Mouse (Mus musculus) limb, embryonic 12.5 days (tissue): ENCODE measurements around the gene Thap2. TPM values are rescaled to one million over a fixed set of nuclear protein-coding genes. Genes with fewer than 3 reads are reported as not detected.

ENCODE experiments used
- ATAC-seq: fragments of 200-750 bp; cut with Nextera tagmentation; 2 replicates; pipeline ENCODE4 v1.8.0; 2017; ENCODE audit warnings: low read depth, moderate TSS enrichment; ENCODE audit not compliant: insufficient number of reproducible peaks, insufficient read depth, low FRiP score, low TSS enrichment
- H3K27ac ChIP-seq: fragments of 300-500 bp; sonication (generic); 2 replicates; pipeline ENCODE4 v1.5.1; 2016; ENCODE audit warnings: mild to moderate bottlenecking, moderate library complexity
- H3K27me3 ChIP-seq: fragments of 300-500 bp; sonication (generic); 2 replicates; pipeline ENCODE4 v1.6.1; 2016; ENCODE audit warnings: mild to moderate bottlenecking, moderate library complexity
- H3K36me3 ChIP-seq: fragments of 300-500 bp; sonication (generic); 2 replicates; pipeline ENCODE4 v1.6.1; 2016; ENCODE audit warnings: mild to moderate bottlenecking, moderate library complexity
- H3K4me1 ChIP-seq: fragments of 300-500 bp; sonication (generic); replicated peaks from 2 replicates; pipeline ENCODE4 v1.6.1; 2016
- H3K4me2 ChIP-seq: fragments of 300-500 bp; sonication (generic); 2 replicates; pipeline ENCODE4 v1.6.1; 2016; ENCODE audit warnings: mild to moderate bottlenecking, moderate library complexity
- H3K4me3 ChIP-seq: fragments of 300-500 bp; sonication (generic); replicated peaks from 2 replicates; pipeline ENCODE4 v1.5.1; 2016; ENCODE audit warnings: mild to moderate bottlenecking
- H3K9ac ChIP-seq: fragments of 300-500 bp; sonication (generic); replicated peaks from 2 replicates; pipeline ENCODE4 v1.6.1; 2016; ENCODE audit warnings: mild to moderate bottlenecking, moderate library complexity
- H3K9me3 ChIP-seq: fragments of 300-500 bp; sonication (generic); 2 replicates; pipeline ENCODE4 v1.6.1; 2016; ENCODE audit warnings: mild to moderate bottlenecking, moderate library complexity
- WGBS: fragments of 180-500 bp; shearing (Covaris S2); methylation state at CpG from one replicate; pipeline ENCODE4 v1.1.7; 2016; 5-methylcytosine and 5-hydroxymethylcytosine counted together
- polyA plus RNA-seq: library from polyadenylated mRNA; unstranded; fragments of >200 nt; fragmentation: Nextera tagmentation; extraction: Ambion mirVana; gene quantifications from 2 replicates; pipeline ENCODE4 v1.2.1, GENCODE M21; 2016

The Thap2 gene
- 24.5 and 30.1 TPM in 2 replicates for polyA plus RNA-seq

DNA sequence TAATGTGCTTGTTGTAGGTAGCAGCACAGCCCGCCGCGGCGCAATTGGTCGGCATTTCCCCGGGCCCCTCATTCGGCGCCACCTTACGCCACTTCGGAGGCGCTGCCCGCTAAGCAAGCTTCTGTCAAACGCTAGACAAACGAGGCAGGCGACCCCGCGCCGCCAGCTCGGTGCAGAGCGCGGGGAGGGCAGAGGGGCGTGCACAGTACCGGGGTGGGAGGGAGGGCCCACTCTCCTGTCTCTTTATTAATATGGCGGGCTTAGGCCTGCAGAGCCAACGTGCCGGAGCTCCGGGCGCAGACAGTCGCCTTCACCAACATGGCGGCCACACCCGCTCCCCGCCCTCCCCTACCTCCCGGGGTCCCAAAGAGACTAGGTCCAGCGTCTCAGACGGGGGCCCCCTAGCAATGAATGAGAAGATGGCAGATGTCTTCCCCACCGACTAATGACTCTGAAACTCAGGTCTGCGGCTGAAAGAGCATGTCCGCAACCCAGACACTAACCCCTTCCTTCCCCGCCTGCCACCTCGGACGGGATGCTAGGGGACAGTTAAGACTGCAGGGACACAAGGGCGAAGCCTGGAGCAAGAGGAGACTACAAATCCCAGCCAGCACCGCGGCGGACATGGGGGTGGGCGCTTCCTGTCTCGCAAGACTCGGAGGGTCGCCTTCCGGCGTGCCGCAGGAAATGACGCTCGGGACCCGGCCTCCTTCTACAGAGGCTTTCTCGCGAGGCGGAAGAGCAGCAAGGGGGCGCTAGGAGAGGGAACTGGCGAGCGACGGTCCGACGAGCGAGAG, at the start of gene Thap2, which contains the start of gene Zfc3h1:
TSS of gene Thap2 (minus strand) at position 223 of the 797 bp plus-strand sequence.
TSS of gene Zfc3h1 (plus strand) at position 739 of the 797 bp plus-strand sequence.
- Histone ChIP-seq H3K27ac (peak within 1 kb of the TSS; percentile 98), H3K36me3 (peaks cover 24% of the 10 kb centered on the region), H3K4me3 (peak within 1 kb of the TSS; percentile 93), H3K4me1 (peaks cover 32% of the 10 kb centered on the region), H3K9me3 (no peaks in the 10 kb centered on the region), H3K9ac (peak within 1 kb of the TSS; percentile 87), H3K27me3 (no peaks in the 10 kb centered on the region), H3K4me2 (peak within 1 kb of the TSS; percentile 76)
- peak; percentile 99 for ATAC-seq
- under 1% methylated on average over 64 of the region's 65 CpGs for WGBS

DNA sequence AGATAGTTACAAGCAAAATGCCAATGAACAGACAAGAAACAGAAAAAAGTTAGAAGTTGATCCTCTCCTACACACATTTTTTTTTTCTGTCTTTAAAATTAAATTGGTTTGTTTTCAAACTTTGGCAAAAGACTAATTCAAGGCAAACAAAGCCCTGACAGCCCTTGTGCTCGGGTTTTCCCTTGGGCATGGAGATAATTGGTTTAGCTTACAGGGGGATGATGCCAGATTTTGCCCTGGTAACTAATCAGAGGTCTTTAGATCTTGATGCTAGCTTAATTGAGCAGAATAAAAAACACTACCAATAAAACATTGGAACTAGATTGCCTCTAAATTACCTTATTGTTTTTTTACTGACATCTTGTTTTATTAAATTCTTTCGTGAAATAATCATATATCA, 41.1 kb upstream of the Thap2 start:
- Histone ChIP-seq H3K27ac (no peak overlapping the region), H3K9me3 (no peaks in the 10 kb centered on the region), H3K4me2 (no peak overlapping the region), H3K4me1 (no peaks in the 10 kb centered on the region), H3K36me3 (peaks cover 80% of the 10 kb centered on the region), H3K9ac (no peak overlapping the region), H3K27me3 (no peaks in the 10 kb centered on the region), H3K4me3 (no peak overlapping the region)
- ATAC-seq: no peak
- WGBS: 77% methylated on average over 2 of the region's 2 CpGs

- Histone ChIP-seq H3K9ac (no peak overlapping the region), H3K4me1 (no peaks in the 10 kb centered on the region), H3K9me3 (no peaks in the 10 kb centered on the region), H3K27ac (no peak overlapping the region), H3K4me3 (no peak overlapping the region), H3K27me3 (no peaks in the 10 kb centered on the region), H3K36me3 (peaks cover 77% of the 10 kb centered on the region), H3K4me2 (no peak overlapping the region)
- ATAC-seq: no peak
- 86% methylated on average over 4 of the region's 4 CpGs for WGBS
Observed at GRCm38 (mm10) chr10:115421976-115422375, 37.7 kb upstream of the Thap2 start.

- Histone ChIP-seq H3K9me3 (no peaks in the 10 kb centered on the region), H3K4me2 (no peak overlapping the region), H3K9ac (no peak overlapping the region), H3K27ac (no peak overlapping the region), H3K4me3 (no peak overlapping the region), H3K36me3 (peaks cover 86% of the 10 kb centered on the region), H3K27me3 (no peaks in the 10 kb centered on the region), H3K4me1 (no peaks in the 10 kb centered on the region)
- no peak for ATAC-seq
- 94% methylated on average over 3 of the region's 3 CpGs for WGBS
Observed at GRCm38 (mm10) chr10:115414056-115414455, 29.8 kb upstream of the Thap2 start.

DNA sequence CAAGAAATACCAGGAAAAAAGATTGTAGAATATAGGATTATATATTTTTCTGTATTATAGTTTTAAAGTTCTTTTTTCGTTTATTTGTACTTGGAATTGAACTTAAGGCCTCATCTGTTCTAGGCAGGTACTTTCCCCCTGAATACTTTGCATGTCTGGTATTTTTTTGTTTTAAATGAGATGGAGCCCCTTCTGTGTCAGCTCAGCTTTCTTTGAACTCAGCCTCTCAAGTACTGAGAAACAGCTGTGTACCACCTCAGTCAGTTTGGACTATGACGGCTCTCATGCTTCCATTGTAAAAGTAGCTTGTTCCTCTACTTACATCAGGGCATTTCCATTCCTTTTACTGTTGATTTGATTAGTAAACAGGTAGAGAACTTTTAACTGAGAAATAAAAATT, 29.3 kb upstream of the Thap2 start:
- H3K27me3 ChIP-seq: no peaks in the 10 kb centered on the region
- H3K4me2 ChIP-seq: no peak overlapping the region
- no peak overlapping the region for H3K27ac ChIP-seq
- no peak overlapping the region for H3K4me3 ChIP-seq
- H3K36me3 ChIP-seq: peaks cover 85% of the 10 kb centered on the region
- no peak overlapping the region for H3K9ac ChIP-seq
- H3K9me3 ChIP-seq: no peaks in the 10 kb centered on the region
- no peak for ATAC-seq
- WGBS: 83% methylated on average over 2 of the region's 2 CpGs
- no peaks in the 10 kb centered on the region for H3K4me1 ChIP-seq

DNA sequence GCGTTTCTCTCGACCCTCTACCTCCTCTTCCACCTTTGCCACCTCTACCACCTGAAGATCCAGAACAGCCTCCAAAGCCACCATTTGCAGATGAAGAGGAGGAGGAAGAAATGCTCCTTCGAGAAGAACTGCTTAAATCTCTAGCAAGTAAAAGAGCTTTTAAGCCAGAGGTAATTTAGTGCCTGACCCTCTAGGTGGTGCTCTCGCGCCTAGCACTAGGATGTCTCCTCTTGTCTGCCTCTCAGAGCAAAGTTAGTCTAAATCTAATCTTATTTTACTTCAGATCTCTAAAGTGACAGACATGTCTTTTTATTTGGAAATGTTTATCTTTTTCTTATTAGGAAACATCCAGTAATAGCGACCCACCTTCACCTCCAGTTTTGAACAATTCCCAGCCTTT, 22.1 kb upstream of the Thap2 start:
- H3K27me3 ChIP-seq: no peaks in the 10 kb centered on the region
- H3K36me3 ChIP-seq: peaks cover 79% of the 10 kb centered on the region
- no peak overlapping the region for H3K4me3 ChIP-seq
- WGBS: 65% methylated on average over 6 of the region's 6 CpGs
- ATAC-seq: no peak
- no peaks in the 10 kb centered on the region for H3K4me1 ChIP-seq
- no peaks in the 10 kb centered on the region for H3K9me3 ChIP-seq
- no peak overlapping the region for H3K9ac ChIP-seq
- H3K4me2 ChIP-seq: no peak overlapping the region
- no peak overlapping the region for H3K27ac ChIP-seq

- H3K4me1 ChIP-seq: peaks cover 16% of the 10 kb centered on the region
- H3K36me3 ChIP-seq: peaks cover 60% of the 10 kb centered on the region
- no peak overlapping the region for H3K4me3 ChIP-seq
- no peaks in the 10 kb centered on the region for H3K9me3 ChIP-seq
- H3K27me3 ChIP-seq: no peaks in the 10 kb centered on the region
- H3K4me2 ChIP-seq: no peak overlapping the region
- no peak for ATAC-seq
- no peak overlapping the region for H3K9ac ChIP-seq
- 86% methylated on average over 1 of the region's 1 CpGs for WGBS
- no peak overlapping the region for H3K27ac ChIP-seq
Observed at GRCm38 (mm10) chr10:115391896-115392295, 7.7 kb upstream of the Thap2 start.

DNA sequence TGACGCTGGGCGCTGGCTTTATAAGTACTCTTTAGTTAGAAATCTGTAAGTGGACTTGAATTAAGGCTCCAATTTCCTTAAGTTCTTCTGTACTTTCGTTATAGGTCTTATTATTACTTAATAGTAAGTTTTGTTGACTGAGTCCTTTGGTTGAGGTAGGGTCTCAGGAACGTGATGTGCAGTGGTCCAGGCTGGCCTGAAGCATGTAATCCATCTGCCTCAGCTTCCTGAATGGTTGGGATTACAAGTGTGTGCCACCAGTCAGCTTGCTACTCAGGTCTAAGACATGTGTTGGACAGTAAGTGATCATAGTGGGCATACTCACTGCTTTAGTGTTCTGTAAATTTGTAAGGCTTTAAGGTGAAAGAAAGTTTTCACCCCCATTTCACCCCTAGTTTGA, 6.8 kb upstream of the Thap2 start:
- no peak overlapping the region for H3K9ac ChIP-seq
- H3K27ac ChIP-seq: no peak overlapping the region
- H3K9me3 ChIP-seq: no peaks in the 10 kb centered on the region
- no peak overlapping the region for H3K4me2 ChIP-seq
- ATAC-seq: no peak
- no peak overlapping the region for H3K4me3 ChIP-seq
- 92% methylated on average over 4 of the region's 4 CpGs for WGBS
- H3K4me1 ChIP-seq: peaks cover 22% of the 10 kb centered on the region
- no peaks in the 10 kb centered on the region for H3K27me3 ChIP-seq
- H3K36me3 ChIP-seq: peaks cover 56% of the 10 kb centered on the region

DNA sequence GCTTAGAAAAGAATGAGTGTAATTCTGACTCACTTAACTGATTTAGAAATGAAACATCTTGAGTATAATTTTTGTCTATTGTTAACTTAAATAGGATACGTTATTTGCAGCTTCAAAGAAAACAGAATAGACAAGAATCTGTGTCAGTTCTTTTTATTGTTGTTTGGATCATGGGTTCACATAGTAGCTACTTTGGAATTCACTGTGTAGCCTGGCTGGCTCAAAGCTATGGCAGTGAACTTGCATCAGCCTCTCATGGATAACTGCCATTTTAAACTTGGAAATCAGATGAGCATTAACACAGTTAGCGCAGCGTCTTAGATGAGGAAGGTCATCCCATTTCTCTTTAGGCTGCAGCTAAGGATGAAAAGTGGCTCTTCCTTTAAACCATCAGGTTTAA, 3.6 kb upstream of the Thap2 start:
- Histone ChIP-seq H3K27me3 (no peaks in the 10 kb centered on the region), H3K9ac (no peak overlapping the region), H3K27ac (no peak overlapping the region), H3K36me3 (peaks cover 29% of the 10 kb centered on the region), H3K4me1 (peaks cover 25% of the 10 kb centered on the region), H3K9me3 (no peaks in the 10 kb centered on the region), H3K4me2 (peak overlapping the region; percentile 20; the same call in 1 of the 2 replicates), H3K4me3 (no peak overlapping the region)
- 98% methylated on average over 3 of the region's 3 CpGs for WGBS
- no peak for ATAC-seq

DNA sequence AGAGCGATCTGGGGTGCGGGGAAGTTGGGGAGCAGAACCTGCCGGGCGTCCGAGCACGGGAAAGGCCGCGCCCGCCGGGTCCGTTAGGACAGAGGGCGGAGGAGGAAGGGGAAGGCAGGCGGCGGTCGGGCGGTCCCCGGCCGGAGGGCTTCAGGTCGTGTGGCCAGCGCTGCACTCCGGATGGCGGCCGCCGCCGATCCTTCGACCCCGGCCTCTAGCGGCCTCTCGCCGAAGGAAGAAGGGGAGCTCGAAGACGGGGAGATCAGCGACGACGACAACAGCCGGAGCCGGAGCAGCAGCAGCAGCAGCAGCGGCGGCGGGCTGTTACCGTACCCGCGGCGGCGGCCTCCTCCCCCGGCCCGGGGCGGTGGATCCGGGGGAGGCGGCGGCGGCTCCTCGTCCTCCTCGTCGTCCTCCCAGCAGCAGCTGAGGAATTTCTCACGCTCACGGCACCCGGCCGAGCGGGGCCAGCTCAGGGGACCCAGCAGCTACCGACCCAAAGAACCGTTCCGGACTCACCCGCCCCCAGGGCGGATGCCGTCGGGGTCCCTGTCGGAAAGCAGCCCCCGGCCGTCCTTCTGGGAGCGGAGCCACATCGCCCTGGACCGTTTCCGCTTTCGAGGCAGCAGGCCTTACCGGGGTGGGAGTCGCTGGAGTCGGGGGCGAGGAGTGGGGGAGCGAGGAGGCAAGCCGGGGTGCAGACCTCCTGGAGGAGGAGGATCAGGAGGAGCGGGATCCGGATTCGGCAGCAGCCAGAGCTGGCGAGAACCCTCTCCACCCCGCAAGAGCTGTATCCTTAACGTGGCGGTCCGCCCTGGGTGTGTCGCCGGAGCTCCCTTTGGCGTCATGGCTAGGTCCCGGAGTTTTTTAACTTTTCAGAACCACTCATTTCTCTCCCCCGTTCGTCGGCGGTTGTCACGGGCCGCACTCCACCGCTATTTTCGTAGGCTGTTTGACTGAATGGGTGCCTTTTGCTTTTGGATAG, 1.1 kb upstream of the Thap2 start:
- ATAC-seq: peak; percentile 57; the same call in 1 of the 2 replicates
- H3K9ac ChIP-seq: peak overlapping the region; percentile 87
- H3K4me3 ChIP-seq: peak overlapping the region; percentile 93

GRCm38 (mm10) chr10:115383644-115384220, 511 bp downstream of the Thap2 start:
- Histone ChIP-seq H3K4me3 (peak overlapping the region; percentile 93), H3K27ac (peak overlapping the region; percentile 98), H3K4me1 (peaks cover 32% of the 10 kb centered on the region), H3K27me3 (no peaks in the 10 kb centered on the region), H3K9me3 (no peaks in the 10 kb centered on the region), H3K9ac (peak overlapping the region; percentile 82), H3K4me2 (peak overlapping the region; percentile 76), H3K36me3 (peaks cover 18% of the 10 kb centered on the region; the same call in 1 of the 2 replicates)
- no peak for ATAC-seq
- 3% methylated on average over 15 of the region's 15 CpGs for WGBS

More for the DNA sequence above, 1.1 kb upstream of the Thap2 start:
- peak overlapping the region; percentile 76 for H3K4me2 ChIP-seq
- under 1% methylated on average over 76 of the region's 101 CpGs for WGBS
- no peaks in the 10 kb centered on the region for H3K9me3 ChIP-seq
- H3K27me3 ChIP-seq: no peaks in the 10 kb centered on the region
- peaks cover 25% of the 10 kb centered on the region for H3K36me3 ChIP-seq
- H3K4me1 ChIP-seq: peaks cover 32% of the 10 kb centered on the region
- peak overlapping the region; percentile 98 for H3K27ac ChIP-seq
